Mouse (Mus musculus) embryo, embryonic 11 days (tissue): ENCODE measurements around the gene Arhgap10.

Source experiments
- DNase-seq: peaks from one replicate; pipeline ENCODE4 v3.0.0-alpha.2; 2015

The Arhgap10 gene

GRCm38 (mm10) chr8:77275571-77275970, 242.2 kb downstream of the Arhgap10 start:
- no peak for DNase-seq

- DNase-seq = no peak
These were observed 245.6 kb downstream of the Arhgap10 start for GRCm38 (mm10) chr8:77272136-77272535.

GRCm38 (mm10) chr8:77267941-77268405, 249.8 kb downstream of the Arhgap10 start:
- no peak for DNase-seq

DNA sequence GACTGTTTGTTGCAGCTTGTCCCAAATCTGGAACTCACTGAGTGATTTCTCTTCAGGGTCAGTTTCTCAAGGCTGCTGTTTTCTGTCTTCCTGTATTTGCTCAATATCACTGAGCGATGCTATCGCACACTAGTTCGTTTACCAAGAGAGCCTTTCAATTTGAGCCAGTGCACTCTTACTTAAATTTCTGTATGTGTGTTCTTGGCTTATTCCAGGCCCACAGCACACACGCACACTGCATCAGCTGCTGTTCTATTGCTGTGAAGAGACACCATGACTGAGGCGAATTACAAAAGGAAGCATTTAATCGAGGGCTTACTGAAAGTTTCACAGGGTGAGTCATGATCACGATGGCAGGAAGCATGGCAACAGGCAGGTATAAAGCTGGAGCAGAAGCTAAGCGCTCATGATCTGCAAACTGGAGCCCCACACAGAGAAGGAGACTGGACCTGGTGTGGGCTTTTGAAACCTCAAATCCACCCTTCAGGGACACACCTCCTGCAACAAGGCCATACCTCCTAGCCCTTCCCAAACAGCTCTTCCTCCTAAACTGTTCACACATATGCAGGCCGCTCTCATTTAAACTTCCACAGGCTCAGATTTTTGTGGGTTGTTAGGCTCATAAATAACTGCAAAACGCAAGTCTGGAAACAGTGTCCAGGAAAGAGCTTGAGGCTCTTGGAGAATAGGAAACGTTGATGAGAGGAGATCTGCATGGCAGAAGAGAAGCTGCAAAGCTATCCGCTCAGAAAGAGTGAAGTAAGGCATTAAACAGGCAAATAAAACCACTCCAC, 255.3 kb downstream of the Arhgap10 start:
- DNase-seq = no peak

DNA sequence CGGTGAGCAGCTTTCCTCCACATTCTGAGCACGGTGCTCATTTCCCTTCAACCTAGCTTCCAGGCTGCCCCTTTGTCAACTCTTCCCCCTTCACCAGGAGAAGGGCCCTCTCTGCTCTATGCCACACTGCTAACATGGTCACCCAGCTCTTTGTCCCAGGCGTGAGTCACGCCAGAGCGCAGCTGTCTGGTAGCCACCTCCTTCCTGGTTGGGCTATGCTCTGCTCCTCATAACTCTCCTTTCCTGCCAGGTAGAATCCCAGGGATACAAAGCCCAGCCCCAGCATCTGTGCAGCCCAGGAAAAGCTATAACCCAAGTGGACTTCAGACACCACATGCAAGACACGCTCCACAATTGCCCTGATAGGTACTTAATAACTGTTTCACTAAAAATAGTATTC, 256.5 kb downstream of the Arhgap10 start:
- no peak for DNase-seq

GRCm38 (mm10) chr8:77257085-77257451, 260.7 kb downstream of the Arhgap10 start:
- no peak for DNase-seq

DNA sequence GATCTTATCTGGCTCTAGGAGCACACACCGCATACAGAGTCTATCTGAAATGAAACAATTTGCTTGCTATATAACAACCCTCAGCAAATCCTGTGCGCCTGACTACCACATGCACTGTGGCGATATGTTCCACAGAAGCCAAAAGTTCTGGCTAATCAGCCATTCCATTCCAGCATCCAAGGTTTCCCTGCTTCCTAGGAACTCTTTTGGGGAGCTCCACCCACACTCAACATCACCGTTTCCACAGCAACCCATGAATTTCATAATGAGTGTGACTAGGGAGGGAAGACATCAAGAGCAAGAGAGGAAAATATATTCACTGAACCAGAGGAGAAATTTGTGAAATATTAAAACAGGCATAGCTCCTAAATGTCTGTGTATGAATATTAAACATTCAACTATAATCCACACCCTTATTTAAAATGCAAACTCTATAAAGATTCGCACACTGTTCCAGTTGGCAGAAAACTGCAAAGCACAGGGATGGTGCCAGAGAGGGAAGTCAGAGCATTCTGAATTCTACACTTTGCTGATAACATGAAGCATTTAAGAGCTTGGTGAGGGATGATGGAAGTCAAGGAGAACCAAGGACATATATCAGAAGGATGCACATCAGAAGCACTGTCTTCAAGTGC, 261.2 kb downstream of the Arhgap10 start:
- no peak for DNase-seq

DNA sequence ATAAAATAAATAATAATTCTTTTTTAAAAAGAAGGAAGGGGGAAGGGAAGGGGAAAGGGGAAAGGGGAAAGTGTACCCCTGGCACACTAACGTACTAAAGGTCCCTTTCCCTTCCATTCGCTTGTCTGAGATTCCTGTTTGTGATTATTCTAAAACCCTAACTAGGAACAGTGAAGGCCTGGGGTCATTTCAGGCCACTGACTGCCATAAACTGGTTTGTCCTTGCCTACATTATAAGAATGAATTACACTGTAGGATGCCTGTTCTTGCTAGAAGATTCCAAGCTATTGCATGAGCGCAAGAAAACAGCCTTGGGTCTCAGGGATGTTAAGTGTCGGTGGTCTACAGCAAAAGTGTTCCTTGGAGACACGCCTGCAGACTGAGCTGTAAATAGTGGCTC, 263.3 kb downstream of the Arhgap10 start:
- no peak for DNase-seq

DNA sequence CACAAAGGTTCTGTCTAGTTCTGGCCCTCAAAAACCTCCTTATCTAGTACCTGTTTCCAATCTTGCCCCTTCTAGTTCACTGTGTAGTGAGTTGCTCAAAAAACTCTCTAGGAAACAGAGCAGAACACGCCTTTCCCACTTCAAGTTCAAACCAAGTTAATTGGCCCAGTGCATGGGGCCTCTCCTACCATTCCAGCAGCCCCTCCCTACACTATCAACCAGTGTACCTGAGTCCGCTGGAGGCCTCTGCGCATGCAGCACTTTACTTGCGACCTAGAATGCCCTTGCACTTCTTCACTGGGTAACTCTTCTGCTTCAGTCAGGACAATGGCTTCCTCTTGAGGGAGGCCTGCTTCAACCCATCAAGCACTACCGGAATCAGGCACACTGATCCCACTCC, 266.6 kb downstream of the Arhgap10 start:
- no peak for DNase-seq

DNA sequence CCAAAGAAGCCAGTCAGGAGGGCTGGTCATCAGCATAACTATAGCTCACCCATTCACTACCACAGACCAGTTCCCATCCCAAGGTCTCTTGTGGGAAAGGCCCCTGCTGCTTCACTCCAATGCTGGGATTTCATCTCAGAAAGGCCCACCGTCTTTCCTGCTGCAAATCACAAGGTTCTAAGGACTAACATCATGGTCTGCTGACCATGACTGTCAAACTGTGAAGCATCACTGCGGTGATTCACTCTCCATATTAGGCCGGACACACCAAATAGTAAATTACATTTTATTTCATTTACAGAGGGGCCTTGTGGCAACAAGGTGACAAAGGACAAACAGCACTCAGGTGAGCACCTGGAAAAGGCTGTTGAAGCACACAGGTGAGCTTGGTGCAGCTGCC, 267.7 kb downstream of the Arhgap10 start:
- no peak for DNase-seq

GRCm38 (mm10) chr8:77241381-77241780, 276.4 kb downstream of the Arhgap10 start:
- DNase-seq = no peak

DNA sequence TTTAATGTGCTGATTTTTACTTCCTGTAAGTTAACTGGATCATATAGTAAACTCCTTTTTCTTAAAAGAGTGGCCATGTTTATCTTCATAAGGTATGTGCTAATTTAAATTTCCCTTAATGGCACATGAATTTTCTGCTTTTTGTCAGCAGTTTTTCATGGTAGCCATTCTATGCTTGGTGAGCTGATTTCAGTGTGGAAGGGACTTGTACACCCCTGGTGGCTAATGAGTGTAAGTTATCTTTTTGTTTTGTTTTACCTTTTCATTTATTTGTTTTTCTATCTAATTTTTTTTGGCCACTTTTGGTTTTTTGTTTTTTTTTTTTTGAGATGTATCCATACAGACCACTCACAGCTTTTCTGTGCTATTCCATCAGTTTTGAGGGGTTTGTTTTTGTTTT, 278.3 kb downstream of the Arhgap10 start:
- no peak for DNase-seq

- DNase-seq = no peak
These were observed 281.1 kb downstream of the Arhgap10 start for GRCm38 (mm10) chr8:77236701-77237100.

GRCm38 (mm10) chr8:77232411-77232810, 285.3 kb downstream of the Arhgap10 start:
- no peak for DNase-seq

GRCm38 (mm10) chr8:77231834-77232233, 285.9 kb downstream of the Arhgap10 start:
- no peak for DNase-seq

DNA sequence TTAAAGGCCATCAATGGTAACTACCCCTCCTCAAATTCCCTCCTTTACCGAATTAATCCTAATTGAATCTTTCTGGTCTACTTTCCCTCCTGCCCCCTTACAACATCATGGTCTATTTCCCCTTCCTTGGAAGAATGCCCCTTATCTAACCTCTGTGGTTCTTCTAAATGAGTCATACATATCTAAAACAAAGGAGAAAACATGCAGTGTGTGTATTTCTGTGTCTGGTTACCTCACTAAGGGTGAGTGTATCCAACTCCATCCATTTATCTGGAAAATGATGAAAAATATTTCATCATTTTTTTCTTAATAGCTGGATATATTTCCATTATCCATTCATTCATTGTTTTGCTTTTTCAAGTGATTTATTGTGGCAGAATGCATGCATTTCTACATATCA, 286.5 kb downstream of the Arhgap10 start:
- no peak for DNase-seq

DNA sequence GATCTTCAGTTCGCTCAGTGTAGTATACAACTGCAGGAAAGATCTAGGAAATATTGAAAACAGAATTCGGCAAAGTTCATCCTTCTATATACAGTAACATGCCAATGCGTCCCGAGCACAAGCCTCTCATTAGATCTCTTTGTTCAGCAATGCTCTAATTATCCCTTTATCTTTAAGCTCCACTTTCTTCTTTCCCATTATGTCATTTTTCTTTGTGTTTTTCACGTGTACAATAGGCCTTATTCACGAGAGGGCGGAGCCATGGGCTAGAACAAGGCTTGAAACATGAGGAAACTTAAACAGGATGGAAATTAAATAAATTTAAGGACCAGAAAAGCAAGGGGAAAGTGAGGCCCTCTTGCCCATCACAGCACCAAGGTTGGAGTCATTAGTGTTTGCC, 289.1 kb downstream of the Arhgap10 start:
- DNase-seq = no peak

DNA sequence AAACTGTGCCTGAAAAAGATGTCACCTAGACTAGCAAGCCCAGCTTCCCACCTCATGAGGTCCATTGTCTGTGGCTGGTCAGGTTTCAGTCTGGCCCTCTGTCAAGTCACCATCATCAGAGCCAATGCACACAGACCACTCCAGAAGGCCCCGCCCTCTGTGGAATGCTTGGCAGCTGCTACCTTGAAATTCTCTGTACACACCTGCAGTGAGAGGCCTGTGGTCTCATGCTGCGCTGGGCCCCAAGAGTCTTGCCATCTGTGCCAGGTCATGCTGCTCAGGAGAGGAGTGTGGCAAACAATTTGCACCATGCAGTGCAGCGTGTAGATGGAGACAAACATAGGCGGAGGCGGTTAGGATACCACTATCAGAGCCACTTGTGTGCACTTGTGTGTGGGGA, 290.0 kb downstream of the Arhgap10 start:
- DNase-seq = no peak

GRCm38 (mm10) chr8:77223123-77223522, 294.6 kb downstream of the Arhgap10 start:
- DNase-seq = no peak

- no peak for DNase-seq
These were observed 302.6 kb downstream of the Arhgap10 start for GRCm38 (mm10) chr8:77215191-77215590.

DNA sequence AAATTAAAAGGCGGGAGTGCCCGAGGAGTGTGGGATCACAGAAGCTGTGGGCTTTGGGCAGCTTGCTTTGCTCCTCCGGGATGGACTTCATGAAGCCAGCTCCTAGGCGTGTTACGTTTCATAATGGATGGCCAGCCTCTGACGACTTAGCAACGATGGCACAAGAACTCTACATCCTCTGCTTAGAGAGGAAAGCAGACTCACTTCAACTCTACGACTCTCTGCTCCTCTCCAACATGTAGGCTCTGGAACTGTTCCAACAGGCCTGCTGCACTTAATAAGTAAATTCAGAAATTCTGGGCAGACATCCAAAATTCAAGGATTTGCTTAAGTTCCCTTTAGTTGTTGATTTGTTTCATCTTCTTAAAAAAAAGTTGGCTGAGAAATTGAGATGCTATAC, 303.1 kb downstream of the Arhgap10 start:
- DNase-seq = no peak

DNA sequence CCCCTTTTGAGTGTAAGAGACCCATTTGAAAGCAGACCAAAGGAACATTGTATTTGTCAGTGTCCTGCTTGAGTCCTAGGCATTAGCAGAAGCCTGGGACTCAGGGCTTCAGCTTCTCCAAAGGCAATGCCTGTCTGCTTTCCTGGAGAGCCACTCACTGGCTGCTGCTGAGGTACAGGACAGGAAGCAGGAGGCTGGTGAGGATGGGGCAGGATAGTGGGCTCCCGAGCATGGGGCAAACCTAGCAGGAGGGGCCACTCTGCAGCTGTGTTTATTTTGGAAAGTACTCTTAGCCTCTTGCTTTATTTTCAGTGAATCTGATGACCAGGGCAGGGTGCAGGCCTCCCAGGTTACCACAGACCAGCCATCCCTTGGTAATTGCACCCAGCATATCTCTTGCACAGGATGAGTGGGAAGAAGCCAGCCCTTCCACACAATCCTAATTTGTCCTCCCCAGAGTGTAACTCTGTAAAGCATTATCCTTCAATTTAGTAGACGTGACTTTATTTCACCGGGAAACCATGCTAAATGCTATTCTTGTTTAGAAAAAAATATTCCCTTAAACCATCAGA, 303.8 kb downstream of the Arhgap10 start:
- no peak for DNase-seq

GRCm38 (mm10) chr8:77209297-77209696, 308.5 kb downstream of the Arhgap10 start:
- no peak for DNase-seq
